Mouse (Mus musculus) embryonic facial prominence, embryonic 14.5 days (tissue): ENCODE data around the gene Trim46. TPM values are rescaled to one million over a fixed set of nuclear protein-coding genes. Genes with fewer than 3 reads are reported as not detected.

ENCODE experiments used
- ATAC-seq: fragments of 200-750 bp; cut with Nextera tagmentation; 2 replicates; pipeline ENCODE4 v1.8.0; 2017; ENCODE audit warnings: low read depth, moderate number of reproducible peaks, moderate TSS enrichment
- DNase-seq: peaks from one replicate; pipeline ENCODE4 v3.0.0-alpha.2; 2015; ENCODE audit warnings: low spot score
- H3K27ac ChIP-seq: fragments of 300-500 bp; sonication (generic); replicated peaks from 2 replicates; pipeline ENCODE4 v1.5.1; 2014; ENCODE audit warnings: low read depth, mild to moderate bottlenecking, low read length, moderate library complexity
- H3K27me3 ChIP-seq: fragments of 300-500 bp; sonication (generic); replicated peaks from 2 replicates; pipeline ENCODE4 v1.6.1; 2014; ENCODE audit warnings: low read length; ENCODE audit not compliant: control insufficient read depth, insufficient read depth
- H3K36me3 ChIP-seq: fragments of 300-500 bp; sonication (generic); 2 replicates; pipeline ENCODE4 v1.6.1; 2014; ENCODE audit warnings: low read length, mixed read lengths; ENCODE audit not compliant: control insufficient read depth, insufficient read depth
- H3K4me1 ChIP-seq: fragments of 300-500 bp; sonication (generic); 2 replicates; pipeline ENCODE4 v1.6.1; 2014; ENCODE audit warnings: antibody characterized with exemption, low read length; ENCODE audit not compliant: control insufficient read depth, insufficient read depth
- H3K4me2 ChIP-seq: fragments of 300-500 bp; sonication (generic); 2 replicates; pipeline ENCODE4 v1.6.1; 2014; ENCODE audit warnings: low read depth, mild to moderate bottlenecking, low read length, moderate library complexity, mixed read lengths
- H3K4me3 ChIP-seq: fragments of 300-500 bp; sonication (generic); 2 replicates; pipeline ENCODE4 v1.5.1; 2014; ENCODE audit warnings: low read depth, mild to moderate bottlenecking, low read length
- H3K9ac ChIP-seq: fragments of 300-500 bp; sonication (generic); 2 replicates; pipeline ENCODE4 v1.6.1; 2014; ENCODE audit warnings: low read depth, mild to moderate bottlenecking, low read length, moderate library complexity, mixed read lengths
- H3K9me3 ChIP-seq: fragments of 300-500 bp; sonication (generic); 2 replicates; pipeline ENCODE4 v1.6.1; 2016; ENCODE audit warnings: low read length; ENCODE audit not compliant: control insufficient read depth
- WGBS: fragments of 180-500 bp; shearing (Covaris S2); extraction: QIAGEN DNeasy Blood & Tissue Kit; methylation state at CpG from one replicate; pipeline ENCODE4 v1.1.7; 2014; 5-methylcytosine and 5-hydroxymethylcytosine counted together
- polyA plus RNA-seq: library from polyadenylated mRNA; unstranded; fragments of >200 nt; fragmentation: Nextera tagmentation; extraction: Ambion mirVana; gene quantifications from 2 replicates; pipeline ENCODE4 v1.2.1, GENCODE M21; 2014

The Trim46 gene
- polyA plus RNA-seq = 3.7 and 4.7 TPM in 2 replicates

GRCm38 (mm10) chr3:89246261-89247100 is at the start of gene Trim46:
TSS of gene Trim46 (minus strand) at chr3:89246309.
- peak within 1 kb of the TSS; percentile 69 for H3K4me3 ChIP-seq
- 1% methylated on average over 30 of the region's 42 CpGs for WGBS
- H3K27me3 ChIP-seq = no peaks in the 10 kb centered on the region
- H3K36me3 ChIP-seq = peaks cover 13% of the 10 kb centered on the region; the same call in 1 of the 2 replicates
- peak; percentile 72 for ATAC-seq
- H3K27ac ChIP-seq = peak within 1 kb of the TSS; percentile 71
- H3K9me3 ChIP-seq = no peaks in the 10 kb centered on the region
- DNase-seq = peak; percentile 96
- H3K9ac ChIP-seq = peak within 1 kb of the TSS; percentile 83
- peak within 1 kb of the TSS; percentile 65 for H3K4me2 ChIP-seq
- peaks cover 15% of the 10 kb centered on the region; the same call in 1 of the 2 replicates for H3K4me1 ChIP-seq

- ATAC-seq = no peak
Measured at GRCm38 (mm10) chr3:89295685-89296230, 49.6 kb upstream of the Trim46 start.

GRCm38 (mm10) chr3:89294195-89294594 is 48.1 kb upstream of the Trim46 start:
- Histone ChIP-seq H3K9ac (no peak overlapping the region), H3K4me1 (no peaks in the 10 kb centered on the region), H3K4me2 (no peak overlapping the region), H3K9me3 (no peaks in the 10 kb centered on the region), H3K27me3 (no peaks in the 10 kb centered on the region), H3K36me3 (no peaks in the 10 kb centered on the region), H3K27ac (no peak overlapping the region), H3K4me3 (no peak overlapping the region)
- no peak for ATAC-seq
- DNase-seq = no peak
- WGBS = 74% methylated on average over 5 of the region's 5 CpGs

More at GRCm38 (mm10) chr3:89295685-89296230, 49.6 kb upstream of the Trim46 start:
- H3K9me3 ChIP-seq = no peaks in the 10 kb centered on the region
- H3K36me3 ChIP-seq = no peaks in the 10 kb centered on the region
- 73% methylated on average over 8 of the region's 8 CpGs for WGBS
- no peak for DNase-seq
- H3K27ac ChIP-seq = no peak overlapping the region
- H3K9ac ChIP-seq = no peak overlapping the region
- no peak overlapping the region for H3K4me2 ChIP-seq
- no peaks in the 10 kb centered on the region for H3K27me3 ChIP-seq
- H3K4me1 ChIP-seq = peaks cover 6% of the 10 kb centered on the region; the same call in 1 of the 2 replicates
- H3K4me3 ChIP-seq = no peak overlapping the region

GRCm38 (mm10) chr3:89293247-89293918 is 47.3 kb upstream of the Trim46 start:
- no peaks in the 10 kb centered on the region for H3K27me3 ChIP-seq
- no peak overlapping the region for H3K27ac ChIP-seq
- WGBS = 90% methylated on average over 11 of the region's 11 CpGs
- ATAC-seq (no peak), DNase-seq (no peak)
- H3K36me3 ChIP-seq = no peaks in the 10 kb centered on the region
- H3K4me3 ChIP-seq = no peak overlapping the region
- no peak overlapping the region for H3K9ac ChIP-seq
- no peak overlapping the region for H3K4me2 ChIP-seq
- no peaks in the 10 kb centered on the region for H3K4me1 ChIP-seq
- no peaks in the 10 kb centered on the region for H3K9me3 ChIP-seq

- Histone ChIP-seq H3K4me1 (peaks cover 4% of the 10 kb centered on the region; the same call in 1 of the 2 replicates), H3K9ac (no peak overlapping the region), H3K27ac (no peak overlapping the region), H3K4me2 (no peak overlapping the region), H3K4me3 (no peak overlapping the region), H3K27me3 (no peaks in the 10 kb centered on the region), H3K9me3 (no peaks in the 10 kb centered on the region), H3K36me3 (no peaks in the 10 kb centered on the region)
- WGBS = 70% methylated on average over 5 of the region's 5 CpGs
- ATAC-seq (no peak), DNase-seq (no peak)
Measured at GRCm38 (mm10) chr3:89292303-89292702, 46.2 kb upstream of the Trim46 start.

- WGBS = 65% methylated on average over 10 of the region's 10 CpGs
- H3K4me2 ChIP-seq = no peak overlapping the region
- H3K4me1 ChIP-seq = peaks cover 5% of the 10 kb centered on the region; the same call in 1 of the 2 replicates
- no peak overlapping the region for H3K9ac ChIP-seq
- no peak overlapping the region for H3K4me3 ChIP-seq
- no peak for DNase-seq
- H3K27me3 ChIP-seq = no peaks in the 10 kb centered on the region
- no peaks in the 10 kb centered on the region for H3K36me3 ChIP-seq
- no peaks in the 10 kb centered on the region for H3K9me3 ChIP-seq
- no peak for ATAC-seq
- no peak overlapping the region for H3K27ac ChIP-seq
Measured at GRCm38 (mm10) chr3:89291874-89292273, 45.8 kb upstream of the Trim46 start.

- WGBS = 50% methylated on average over 7 of the region's 7 CpGs
- no peak overlapping the region for H3K4me2 ChIP-seq
- H3K27me3 ChIP-seq = no peaks in the 10 kb centered on the region
- ATAC-seq (no peak), DNase-seq (no peak)
- H3K4me3 ChIP-seq = no peak overlapping the region
- peak overlapping the region; percentile 8; the same call in 1 of the 2 replicates for H3K9ac ChIP-seq
- no peaks in the 10 kb centered on the region for H3K36me3 ChIP-seq
- H3K27ac ChIP-seq = no peak overlapping the region
- peaks cover 5% of the 10 kb centered on the region; the same call in 1 of the 2 replicates for H3K4me1 ChIP-seq
- H3K9me3 ChIP-seq = no peaks in the 10 kb centered on the region
Measured at GRCm38 (mm10) chr3:89288503-89288928, 42.4 kb upstream of the Trim46 start.

GRCm38 (mm10) chr3:89287286-89287685 is 41.2 kb upstream of the Trim46 start:
- WGBS = 35% methylated on average over 5 of the region's 5 CpGs
- no peak overlapping the region for H3K4me2 ChIP-seq
- peaks cover 5% of the 10 kb centered on the region; the same call in 1 of the 2 replicates for H3K4me1 ChIP-seq
- ATAC-seq = 0 out of 2 replicates have a peak, but pooled peaks have one; percentile 26
- no peaks in the 10 kb centered on the region for H3K9me3 ChIP-seq
- 0 out of 2 replicates have a peak overlapping the region, but pooled peaks have one; percentile 19 for H3K9ac ChIP-seq
- no peak for DNase-seq
- H3K4me3 ChIP-seq = no peak overlapping the region
- H3K27ac ChIP-seq = no peak overlapping the region
- H3K36me3 ChIP-seq = no peaks in the 10 kb centered on the region
- H3K27me3 ChIP-seq = no peaks in the 10 kb centered on the region
